Mouse (Mus musculus) kidney, adult 2 months (tissue): ENCODE measurements around the gene Iars.

ENCODE experiments used
- CTCF ChIP-seq: fragments of 200-500 bp; conservative IDR thresholded peaks from 2 replicates; pipeline ENCODE4 v1.5.1; 2011; ENCODE audit warnings: low read depth, mild to moderate bottlenecking, control low read depth, low read length, moderate library complexity, mixed read lengths; ENCODE audit not compliant: insufficient read depth, insufficient read length
- POLR2A ChIP-seq: fragments of 200-500 bp; IDR thresholded peaks from one replicate; pipeline ENCODE4 v1.6.1; 2011; ENCODE audit warnings: low read depth, low read length, control low read depth

GRCm38 (mm10) chr13:49691056-49691455 is 9.2 kb downstream of the Iars start:
- TF ChIP-seq CTCF (no peak), POLR2A (no peak)
